Mouse (Mus musculus) ovary, adult 2 months (tissue): ENCODE data around the gene Pkp2. TPM values are rescaled to one million over a fixed set of nuclear protein-coding genes. Genes with fewer than 3 reads are reported as not detected.

Experiments
- polyA plus RNA-seq: library from polyadenylated mRNA; depleted of rRNA; stranded (reverse); fragments of >200 nt; gene quantifications from 2 replicates; pipeline ENCODE4 v1.2.3, GENCODE M21; 2012; rRNA removed

The Pkp2 gene
- polyA plus RNA-seq: 44.5 and 66.6 TPM in 2 replicates

DNA sequence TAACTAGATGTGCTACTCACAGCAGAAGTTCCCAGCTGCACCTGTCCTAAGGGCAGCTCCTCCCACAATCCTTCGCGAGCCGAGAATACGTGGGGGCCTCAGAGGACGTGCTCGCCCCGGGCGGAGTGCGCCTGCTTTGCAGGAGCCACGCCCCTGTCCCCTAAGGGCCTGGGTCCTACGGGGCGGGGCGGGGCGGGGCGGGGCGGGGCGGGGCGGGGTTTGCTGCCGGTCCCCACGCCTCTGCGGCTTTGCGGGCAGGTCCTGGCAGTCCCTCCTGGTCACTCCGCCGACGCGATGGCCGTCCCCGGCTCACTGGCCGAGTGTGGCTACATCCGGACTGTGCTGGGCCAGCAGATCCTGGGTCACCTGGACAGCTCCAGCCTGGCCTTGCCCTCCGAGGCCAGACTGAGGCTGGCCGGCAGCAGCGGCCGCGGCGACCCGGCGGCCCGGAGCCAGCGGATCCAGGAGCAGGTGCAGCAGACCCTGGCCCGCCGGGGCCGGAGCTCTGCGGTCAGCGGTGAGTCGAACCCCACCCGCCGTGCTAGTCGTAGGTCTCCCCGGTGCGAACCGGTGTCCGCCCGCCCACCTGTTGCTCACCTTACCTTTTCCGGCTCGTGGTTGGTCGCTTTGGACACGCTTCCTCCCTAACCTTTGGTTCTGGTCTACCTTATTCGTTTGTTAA, at the start of gene Pkp2:
TSS of gene Pkp2 (plus strand) at position 240 of the 682 bp plus-strand sequence.

GRCm38 (mm10) chr16:16302369-16303137, 89.4 kb downstream of the Pkp2 start, which contains the start of gene Yars2:
Gene Yars2 (plus strand): TSS chr16:16302965.

Other genes with a start within 250 kb of the Pkp2 start
- gene Yars2, start 89.6 kb downstream of the Pkp2 start, polyA plus RNA-seq: 38.3 and 60.9 TPM in 2 replicates
- gene Dnm1l, start 145.6 kb downstream of the Pkp2 start, polyA plus RNA-seq: 7.3 and 12.2 TPM in 2 replicates